Mouse (Mus musculus) forebrain, embryonic 14.5 days (tissue): ENCODE results near the gene Kcnk2. TPM values are rescaled to one million over a fixed set of nuclear protein-coding genes. Genes with fewer than 3 reads are reported as not detected.

Experiments used
- ATAC-seq: fragments of 200-750 bp; cut with Nextera tagmentation; 2 replicates; pipeline ENCODE4 v1.8.0; 2017; ENCODE audit warnings: mild to moderate bottlenecking, moderate library complexity
- DNase-seq: peaks from one replicate; pipeline ENCODE4 v3.0.0-alpha.2; 2015; ENCODE audit warnings: low spot score
- H3K27ac ChIP-seq: fragments of 300-500 bp; sonication (generic); 2 replicates; pipeline ENCODE4 v1.5.1; 2014; ENCODE audit warnings: low read depth, mild to moderate bottlenecking, control low read depth, low read length, moderate library complexity
- H3K27me3 ChIP-seq: fragments of 300-500 bp; sonication (generic); replicated peaks from 2 replicates; pipeline ENCODE4 v1.6.1; 2014; ENCODE audit warnings: low read length, control low read depth, mixed read lengths; ENCODE audit not compliant: control insufficient read depth, insufficient read depth
- H3K36me3 ChIP-seq: fragments of 300-500 bp; sonication (generic); 2 replicates; pipeline ENCODE4 v1.6.1; 2014; ENCODE audit warnings: low read length, control low read depth; ENCODE audit not compliant: control insufficient read depth, insufficient read depth
- H3K4me1 ChIP-seq: fragments of 300-500 bp; sonication (generic); 2 replicates; pipeline ENCODE4 v1.6.1; 2014; ENCODE audit warnings: antibody characterized with exemption, low read length, control low read depth; ENCODE audit not compliant: control insufficient read depth, insufficient read depth
- H3K4me2 ChIP-seq: fragments of 300-500 bp; sonication (generic); 2 replicates; pipeline ENCODE4 v1.6.1; 2014; ENCODE audit warnings: mild to moderate bottlenecking, control low read depth, low read length
- H3K4me3 ChIP-seq: fragments of 300-500 bp; sonication (generic); 2 replicates; pipeline ENCODE4 v1.5.1; 2014; ENCODE audit warnings: low read depth, low read length, control low read depth
- H3K9ac ChIP-seq: fragments of 300-500 bp; sonication (generic); 2 replicates; pipeline ENCODE4 v1.6.1; 2014; ENCODE audit warnings: mild to moderate bottlenecking, low read length, control low read depth, moderate library complexity
- H3K9me3 ChIP-seq: fragments of 300-500 bp; sonication (generic); replicated peaks from 2 replicates; pipeline ENCODE4 v1.6.1; 2016; ENCODE audit warnings: low read length, control low read depth, mixed read lengths; ENCODE audit not compliant: control insufficient read depth
- WGBS: fragments of 180-500 bp; shearing (Covaris S2); extraction: QIAGEN DNeasy Blood & Tissue Kit; methylation state at CpG from one replicate; pipeline ENCODE4 v1.1.7; 2014; 5-methylcytosine and 5-hydroxymethylcytosine counted together
- polyA plus RNA-seq: library from polyadenylated mRNA; unstranded; fragments of >200 nt; fragmentation: Nextera tagmentation; extraction: Ambion mirVana; gene quantifications from 2 replicates; pipeline ENCODE4 v1.2.1, GENCODE M21; 2014

The Kcnk2 gene
- polyA plus RNA-seq: 20.5 and 25.7 TPM in 2 replicates

DNA sequence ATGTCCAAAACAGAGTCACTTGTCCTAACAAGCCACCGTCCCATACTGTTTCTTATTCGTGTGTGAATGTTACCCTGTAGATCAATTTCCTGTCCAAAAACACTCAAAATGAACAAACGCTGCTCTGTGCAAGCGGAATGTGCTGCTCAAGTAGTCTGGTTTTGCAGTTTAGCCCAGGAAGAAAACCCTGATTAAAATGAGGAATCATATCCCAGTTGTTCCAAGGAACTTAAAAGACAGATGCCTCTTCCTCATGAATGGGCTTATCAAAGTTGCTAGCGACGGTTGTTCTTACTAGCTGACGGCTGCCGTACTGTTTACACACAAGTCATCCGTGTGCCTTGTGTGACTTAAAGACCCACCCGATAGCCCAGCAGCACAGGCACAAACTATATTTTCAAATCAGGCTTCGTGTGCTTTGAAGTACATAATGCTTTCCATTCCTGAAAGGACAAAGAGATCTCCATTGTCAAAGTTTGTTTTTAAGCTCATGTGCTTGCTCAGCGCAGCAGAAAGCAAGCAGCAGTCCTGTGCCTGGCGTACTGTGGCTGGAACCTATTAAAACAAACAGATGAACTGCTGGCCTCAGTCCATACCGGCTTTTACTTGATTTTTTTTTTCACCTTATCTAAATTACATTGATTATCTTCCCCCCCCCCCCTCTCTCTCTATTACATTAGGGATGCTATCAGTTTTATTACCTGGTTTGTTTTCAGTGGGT, at the start of gene Kcnk2:
TSS of gene Kcnk2 (minus strand) at position 51 of the 721 bp plus-strand sequence.
- DNase-seq (no peak), ATAC-seq (no peak)
- Histone ChIP-seq H3K36me3 (no peaks in the 10 kb centered on the region), H3K9ac (no peak within 1 kb of the TSS), H3K27ac (no peak within 1 kb of the TSS), H3K27me3 (no peaks in the 10 kb centered on the region), H3K4me3 (no peak within 1 kb of the TSS), H3K4me2 (no peak within 1 kb of the TSS), H3K9me3 (no peaks in the 10 kb centered on the region), H3K4me1 (no peaks in the 10 kb centered on the region)
- WGBS: 56% methylated on average over 14 of the region's 14 CpGs

DNA sequence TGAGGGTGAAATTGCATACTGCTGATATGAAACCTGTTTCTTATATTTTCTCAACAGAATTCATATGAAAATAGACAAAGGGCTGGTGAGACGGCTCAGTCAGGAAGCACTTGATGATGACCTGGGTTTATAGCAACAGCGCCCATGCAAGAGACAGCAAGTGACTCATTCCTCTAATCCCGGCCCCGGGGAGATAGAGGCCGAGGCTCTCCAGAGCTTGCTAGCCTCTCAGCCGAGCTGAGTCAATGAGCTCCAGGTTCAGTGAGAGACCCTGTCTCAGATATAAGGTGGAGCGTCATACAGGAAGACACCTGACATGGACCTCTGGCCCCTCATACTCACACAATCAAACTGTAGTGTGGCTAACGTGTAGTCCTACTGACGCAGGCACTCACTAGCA, 38.7 kb upstream of the Kcnk2 start:
- Histone ChIP-seq H3K4me2 (no peak overlapping the region), H3K27me3 (no peaks in the 10 kb centered on the region), H3K9ac (no peak overlapping the region), H3K36me3 (no peaks in the 10 kb centered on the region), H3K9me3 (no peaks in the 10 kb centered on the region), H3K4me3 (no peak overlapping the region), H3K4me1 (no peaks in the 10 kb centered on the region), H3K27ac (no peak overlapping the region)
- WGBS: 85% methylated on average over 9 of the region's 9 CpGs
- DNase-seq (no peak), ATAC-seq (no peak)

DNA sequence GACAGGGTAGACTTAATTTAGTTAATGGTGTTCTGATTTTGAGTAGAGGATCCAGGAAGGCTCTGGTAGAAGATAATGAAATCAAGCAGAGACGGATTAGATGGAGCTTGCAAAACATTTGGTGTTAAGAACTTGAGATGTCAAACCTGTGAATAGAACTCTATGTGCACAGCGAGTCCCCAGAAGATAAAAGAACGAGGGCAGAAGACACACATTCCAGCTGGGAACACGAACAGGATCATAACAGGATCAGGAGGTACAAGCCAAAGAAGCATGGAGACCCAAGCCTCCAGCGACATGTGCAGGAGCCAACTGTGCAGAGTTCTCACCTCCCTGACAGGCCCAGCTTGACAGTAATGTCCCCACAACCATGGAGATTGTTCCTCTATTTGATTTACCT, 35.1 kb upstream of the Kcnk2 start:
- DNase-seq (no peak), ATAC-seq (no peak)
- H3K4me2 ChIP-seq: no peak overlapping the region
- H3K9ac ChIP-seq: no peak overlapping the region
- WGBS: 80% methylated on average over 5 of the region's 5 CpGs
- no peaks in the 10 kb centered on the region for H3K4me1 ChIP-seq
- no peaks in the 10 kb centered on the region for H3K36me3 ChIP-seq
- H3K9me3 ChIP-seq: no peaks in the 10 kb centered on the region
- H3K27me3 ChIP-seq: no peaks in the 10 kb centered on the region
- H3K27ac ChIP-seq: no peak overlapping the region
- no peak overlapping the region for H3K4me3 ChIP-seq

DNA sequence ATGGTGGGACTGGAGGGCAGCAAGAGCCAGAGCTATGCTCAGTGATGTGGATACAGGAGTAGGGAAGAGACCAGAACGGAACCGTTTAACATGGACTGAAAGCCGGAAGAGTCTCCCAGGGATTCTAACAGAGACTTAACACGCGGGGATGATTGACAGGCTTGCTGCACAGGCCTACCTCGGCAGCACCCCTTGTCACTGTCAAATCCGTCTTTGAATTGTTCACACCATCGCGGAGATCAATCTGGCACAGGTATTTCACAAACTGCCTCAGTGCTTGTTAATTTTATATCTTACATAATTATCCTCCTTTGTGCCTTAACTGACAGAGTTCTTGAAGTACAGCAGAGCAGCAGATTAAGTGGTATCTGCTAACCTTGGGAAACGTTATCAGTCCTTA, 33.4 kb upstream of the Kcnk2 start:
- no peak for ATAC-seq
- Histone ChIP-seq H3K9me3 (no peaks in the 10 kb centered on the region), H3K27ac (no peak overlapping the region)

DNA sequence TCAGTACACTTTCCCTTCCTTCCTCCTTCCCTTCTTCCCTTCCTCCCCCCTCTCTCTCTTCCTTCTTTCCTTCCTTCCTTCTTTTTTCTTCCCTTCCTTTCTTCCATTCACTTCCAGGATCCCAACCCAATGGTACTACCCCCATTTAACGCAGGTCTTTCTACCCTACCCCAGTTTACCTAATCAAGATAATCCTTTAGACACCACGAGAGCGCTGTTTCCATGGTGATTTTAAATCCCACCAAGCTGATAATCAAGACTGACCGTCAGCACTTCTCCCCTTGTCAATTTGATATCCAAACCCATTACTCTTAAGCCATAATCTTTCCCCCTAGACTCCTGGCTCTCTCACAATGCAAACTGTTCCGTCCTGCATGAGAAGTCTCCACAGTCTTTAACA, 29.4 kb upstream of the Kcnk2 start:
- H3K27me3 ChIP-seq: no peaks in the 10 kb centered on the region
- 0 out of 2 replicates have a peak, but pooled peaks cover 2% of the 10 kb centered on the region for H3K4me1 ChIP-seq
- H3K9me3 ChIP-seq: no peaks in the 10 kb centered on the region
- 8% methylated on average over 5 of the region's 5 CpGs for WGBS
- no peak for ATAC-seq
- no peaks in the 10 kb centered on the region for H3K36me3 ChIP-seq
- H3K27ac ChIP-seq: no peak overlapping the region
- no peak overlapping the region for H3K9ac ChIP-seq
- DNase-seq: no peak
- H3K4me3 ChIP-seq: no peak overlapping the region
- no peak overlapping the region for H3K4me2 ChIP-seq

More for the DNA sequence above, 33.4 kb upstream of the Kcnk2 start:
- Histone ChIP-seq H3K4me1 (no peaks in the 10 kb centered on the region), H3K4me3 (no peak overlapping the region), H3K36me3 (no peaks in the 10 kb centered on the region), H3K4me2 (no peak overlapping the region), H3K9ac (no peak overlapping the region), H3K27me3 (no peaks in the 10 kb centered on the region)
- WGBS: 81% methylated on average over 10 of the region's 10 CpGs
- no peak for DNase-seq

DNA sequence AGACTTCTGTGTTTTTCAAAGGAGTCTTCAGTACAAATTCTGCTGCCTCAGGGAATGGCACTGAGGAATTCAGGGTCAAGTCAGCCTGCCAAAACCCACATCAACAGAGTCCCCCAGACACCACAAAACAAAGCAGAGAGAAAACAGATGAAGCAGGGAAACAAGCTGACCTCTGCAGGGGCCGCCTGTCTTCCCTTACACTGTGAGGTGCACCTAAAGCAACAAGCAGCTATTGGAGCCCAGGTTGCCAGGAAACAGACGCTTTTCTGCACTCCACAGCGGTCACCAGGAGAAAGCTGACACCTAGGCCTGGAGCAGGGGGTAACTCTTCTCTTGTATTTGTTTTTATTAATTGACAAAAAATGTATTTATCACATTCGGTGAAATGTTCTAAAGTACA, 28.5 kb upstream of the Kcnk2 start:
- WGBS: 26% methylated on average over 4 of the region's 4 CpGs
- H3K9ac ChIP-seq: no peak overlapping the region
- DNase-seq (no peak), ATAC-seq (no peak)
- 0 out of 2 replicates have a peak, but pooled peaks cover 2% of the 10 kb centered on the region for H3K4me1 ChIP-seq
- no peak overlapping the region for H3K27ac ChIP-seq
- no peaks in the 10 kb centered on the region for H3K27me3 ChIP-seq
- no peaks in the 10 kb centered on the region for H3K9me3 ChIP-seq
- no peak overlapping the region for H3K4me2 ChIP-seq
- H3K36me3 ChIP-seq: no peaks in the 10 kb centered on the region
- H3K4me3 ChIP-seq: no peak overlapping the region

DNA sequence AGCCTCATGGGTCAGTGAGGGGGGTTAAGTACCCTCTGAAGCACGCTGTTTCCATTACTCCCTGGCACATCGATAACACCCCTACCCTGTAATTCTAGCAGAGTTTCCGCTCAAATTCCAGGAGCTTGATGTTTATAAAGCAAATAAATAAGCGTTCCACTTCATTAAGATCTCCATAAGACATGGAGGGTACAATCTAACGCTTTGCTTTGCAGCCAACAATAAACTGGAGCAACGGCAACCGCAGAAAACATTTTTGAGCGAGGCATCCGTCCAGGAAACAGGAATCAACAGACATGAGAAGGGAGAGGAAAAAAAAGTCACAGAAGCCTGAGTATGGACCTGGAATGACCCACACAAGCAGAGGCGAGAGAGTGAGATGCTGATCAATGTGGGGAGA, 27.5 kb upstream of the Kcnk2 start:
- H3K9me3 ChIP-seq: no peaks in the 10 kb centered on the region
- no peaks in the 10 kb centered on the region for H3K27me3 ChIP-seq
- DNase-seq (no peak), ATAC-seq (no peak)
- H3K27ac ChIP-seq: no peak overlapping the region
- 82% methylated on average over 10 of the region's 10 CpGs for WGBS
- no peaks in the 10 kb centered on the region for H3K36me3 ChIP-seq
- 0 out of 2 replicates have a peak, but pooled peaks cover 2% of the 10 kb centered on the region for H3K4me1 ChIP-seq
- no peak overlapping the region for H3K4me3 ChIP-seq
- H3K4me2 ChIP-seq: no peak overlapping the region
- no peak overlapping the region for H3K9ac ChIP-seq

DNA sequence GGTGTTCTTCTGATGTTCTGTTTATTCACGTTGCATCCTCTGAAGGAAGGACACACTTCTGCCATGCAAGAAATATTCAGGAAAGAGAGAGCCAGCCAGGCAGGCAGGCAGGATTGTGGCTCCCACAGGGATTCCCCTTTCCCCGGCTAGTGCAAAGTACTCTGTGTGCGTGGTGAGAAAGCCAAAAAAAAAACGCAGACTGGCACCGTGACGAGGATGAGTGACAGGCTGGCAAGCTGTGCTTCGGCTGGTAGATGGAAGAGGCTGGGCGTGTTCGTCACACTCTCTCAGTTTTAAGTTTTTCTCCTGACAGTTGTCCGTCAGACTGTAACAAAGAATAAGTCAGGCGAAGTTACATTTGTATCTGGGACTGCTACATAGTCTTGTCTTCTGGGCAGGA, 24.2 kb upstream of the Kcnk2 start:
- H3K36me3 ChIP-seq: no peaks in the 10 kb centered on the region
- H3K4me2 ChIP-seq: no peak overlapping the region
- H3K9me3 ChIP-seq: no peaks in the 10 kb centered on the region
- WGBS: 76% methylated on average over 11 of the region's 11 CpGs
- ATAC-seq: no peak
- H3K9ac ChIP-seq: no peak overlapping the region
- 0 out of 2 replicates have a peak, but pooled peaks cover 2% of the 10 kb centered on the region for H3K4me1 ChIP-seq
- H3K27ac ChIP-seq: no peak overlapping the region
- no peaks in the 10 kb centered on the region for H3K27me3 ChIP-seq
- DNase-seq: peak; percentile 26
- no peak overlapping the region for H3K4me3 ChIP-seq

DNA sequence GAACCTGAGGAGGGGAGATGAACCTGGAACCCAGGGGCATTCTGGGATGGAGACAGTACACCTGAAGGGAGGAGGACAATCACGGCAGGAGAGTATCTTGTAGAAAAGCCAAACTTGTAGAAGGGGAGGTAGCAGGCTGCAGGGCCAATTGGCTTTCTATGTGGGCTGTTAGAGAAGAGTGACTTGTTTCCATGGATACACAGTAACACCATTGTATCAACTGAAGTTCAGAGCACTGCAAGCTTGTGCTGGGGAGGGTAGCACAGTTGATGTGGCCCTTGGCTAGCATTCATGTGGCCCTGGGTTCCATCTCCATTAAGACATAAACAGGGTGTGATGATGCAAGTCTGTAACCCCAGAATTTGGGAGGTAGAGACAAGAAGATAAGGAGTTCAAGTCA, 17.8 kb upstream of the Kcnk2 start:
- no peak overlapping the region for H3K9ac ChIP-seq
- DNase-seq (no peak), ATAC-seq (no peak)
- H3K36me3 ChIP-seq: no peaks in the 10 kb centered on the region
- no peak overlapping the region for H3K4me2 ChIP-seq
- no peaks in the 10 kb centered on the region for H3K9me3 ChIP-seq
- no peaks in the 10 kb centered on the region for H3K27me3 ChIP-seq
- no peak overlapping the region for H3K27ac ChIP-seq
- no peaks in the 10 kb centered on the region for H3K4me1 ChIP-seq
- 56% methylated on average over 1 of the region's 1 CpGs for WGBS
- no peak overlapping the region for H3K4me3 ChIP-seq
